Mouse (Mus musculus) E14TG2a.4 (cell line): ENCODE results near the gene Uqcc3.

Experiments used
- CTCF ChIP-seq: conservative IDR thresholded peaks from 2 replicates; pipeline ENCODE4 v1.5.1; 2014; ENCODE audit warnings: low read length
- NANOG ChIP-seq: IDR thresholded peaks from 2 replicates; pipeline ENCODE4 v1.6.1; 2014; ENCODE audit warnings: borderline replicate concordance, low read length, mixed read lengths
- POU5F1 ChIP-seq: IDR thresholded peaks from 2 replicates; pipeline ENCODE4 v1.6.1; 2014; ENCODE audit warnings: low read length, borderline replicate concordance

- TF ChIP-seq CTCF (no peak), NANOG (no peak), POU5F1 (no peak)
Measured at GRCm38 (mm10) chr19:8832971-8833370, 47.8 kb downstream of the Uqcc3 start.
